Mouse (Mus musculus) forelimb bud, embryonic 11.5 days (tissue): Measurements from ENCODE around the gene Mast3.
"Not testable (repeated sequence)": the region's sequence is repeated elsewhere in the genome, so short reads cannot be mapped to it uniquely, and the experiment has no call there.

Experiments used
- DNase-seq: peaks from one replicate; pipeline ENCODE4 v3.0.0-alpha.2; 2012; ENCODE audit warnings: low read depth, low spot score

Gene Mast3

GRCm38 (mm10) chr8:70834071-70834470, 29.2 kb upstream of the Mast3 start:
- DNase-seq, result no peak

- DNase-seq, result no peak
These were observed 28.7 kb upstream of the Mast3 start for GRCm38 (mm10) chr8:70833520-70833919.

DNA sequence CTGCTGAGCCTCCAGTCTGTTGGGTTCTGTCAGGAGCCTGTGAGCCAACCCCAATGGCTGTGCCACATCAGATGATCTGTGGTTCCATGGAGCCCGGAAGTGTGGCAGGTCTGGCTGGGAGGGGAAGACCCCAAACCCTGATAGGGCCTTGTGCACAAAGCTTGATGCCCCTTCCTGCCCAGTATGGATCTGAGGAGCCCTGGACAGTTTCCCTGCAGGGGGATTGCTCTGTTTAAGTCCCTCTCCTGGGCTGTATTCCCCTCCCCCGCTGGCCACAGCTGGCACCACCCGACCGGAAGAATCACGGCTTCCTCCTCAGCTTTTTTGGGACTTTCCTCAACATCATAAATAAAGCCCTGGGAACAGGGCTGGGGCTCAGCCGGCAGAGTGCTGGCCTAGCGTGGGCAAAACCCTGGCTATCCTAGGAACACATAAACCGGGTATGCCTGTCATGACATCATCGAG, 28.2 kb upstream of the Mast3 start:
- no peak for DNase-seq

DNA sequence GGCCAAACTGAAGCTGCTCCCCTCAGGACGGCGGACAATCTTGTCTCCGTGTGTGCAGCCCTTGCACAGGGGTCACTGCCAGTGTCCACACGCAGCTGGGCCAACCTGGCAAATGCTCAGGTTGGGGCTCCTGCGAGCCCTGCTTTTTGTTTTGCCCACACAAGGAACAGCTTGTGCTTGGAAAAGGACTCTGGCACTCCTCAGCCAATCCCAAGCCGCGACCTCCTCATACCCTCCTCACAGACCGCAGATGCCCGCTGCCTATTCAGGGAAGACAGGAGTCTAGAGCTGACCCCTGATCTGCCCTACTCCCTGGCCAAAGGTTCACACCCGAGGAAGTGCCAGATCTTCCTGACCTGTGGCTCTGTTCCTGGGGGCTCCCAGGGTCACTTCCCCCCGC, 27.5 kb upstream of the Mast3 start:
- no peak for DNase-seq

- DNase-seq, result no peak
These were observed 26.7 kb upstream of the Mast3 start for GRCm38 (mm10) chr8:70831517-70831916.

DNA sequence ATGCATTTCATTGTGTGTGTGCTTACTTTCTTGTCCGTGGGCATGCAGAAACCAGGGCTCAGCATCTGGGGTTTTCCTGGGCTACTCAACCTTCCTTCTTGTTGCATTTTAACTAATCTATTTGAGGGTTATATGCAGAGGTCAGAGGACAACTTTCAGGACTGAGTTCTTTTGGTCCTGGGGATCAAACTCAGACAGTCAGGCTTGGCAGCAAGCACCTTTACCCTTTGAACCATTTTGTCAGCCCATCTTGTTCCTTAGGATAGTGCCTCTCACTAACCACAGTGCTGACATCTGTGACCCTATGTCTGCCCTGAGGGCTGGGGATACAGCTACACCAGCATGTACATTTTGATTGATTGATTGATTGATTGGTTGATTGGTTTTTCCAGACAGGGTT, 22.9 kb upstream of the Mast3 start:
- no peak for DNase-seq

GRCm38 (mm10) chr8:70827010-70827409, 22.2 kb upstream of the Mast3 start:
- DNase-seq, result no peak

GRCm38 (mm10) chr8:70825816-70826215, 21.0 kb upstream of the Mast3 start:
- DNase-seq, result no peak

- no peak for DNase-seq
These were observed 18.9 kb upstream of the Mast3 start for GRCm38 (mm10) chr8:70823802-70824201.

DNA sequence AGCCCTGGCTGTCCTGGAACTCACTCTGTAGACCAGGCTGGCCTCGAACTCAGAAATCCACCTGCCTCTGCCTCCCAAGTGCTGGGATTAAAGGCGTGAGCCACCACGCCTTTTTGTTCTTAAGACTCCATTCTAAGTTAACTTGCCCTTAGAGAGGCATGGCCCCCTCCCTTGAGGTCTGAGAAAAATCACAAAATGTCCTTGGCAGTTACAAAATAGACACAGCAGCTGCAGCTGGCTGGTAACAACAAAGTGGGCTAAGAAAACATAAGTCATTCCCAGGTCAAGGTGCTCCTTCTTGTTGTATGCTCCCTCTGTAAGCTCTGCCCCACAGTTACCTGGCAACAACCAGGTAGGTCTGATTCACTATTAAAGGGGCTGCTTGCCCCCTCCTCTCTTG, 17.7 kb upstream of the Mast3 start:
- not testable (repeated sequence) for DNase-seq

DNA sequence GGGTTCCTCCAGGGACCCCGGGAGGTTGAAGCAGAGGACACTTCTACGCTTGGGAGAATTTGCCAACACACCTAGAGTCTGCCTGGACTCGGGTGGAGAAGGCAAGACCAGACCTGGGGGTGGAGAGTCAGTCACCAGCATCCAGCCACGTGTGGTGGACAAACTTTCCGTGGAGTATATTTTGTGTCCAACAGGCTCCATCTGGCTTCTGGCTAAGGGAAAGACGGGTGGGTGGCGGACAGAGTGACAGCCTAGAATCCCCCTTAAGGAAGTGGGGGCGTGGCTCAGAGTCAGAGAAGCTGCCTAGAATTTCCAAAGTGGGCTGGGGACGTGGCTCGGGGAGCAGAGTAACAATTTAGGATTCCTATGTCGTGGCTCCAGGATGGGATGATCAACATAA, 17.1 kb upstream of the Mast3 start:
- no peak for DNase-seq

GRCm38 (mm10) chr8:70821399-70821962, 16.6 kb upstream of the Mast3 start:
- DNase-seq, result peak; percentile 79

DNA sequence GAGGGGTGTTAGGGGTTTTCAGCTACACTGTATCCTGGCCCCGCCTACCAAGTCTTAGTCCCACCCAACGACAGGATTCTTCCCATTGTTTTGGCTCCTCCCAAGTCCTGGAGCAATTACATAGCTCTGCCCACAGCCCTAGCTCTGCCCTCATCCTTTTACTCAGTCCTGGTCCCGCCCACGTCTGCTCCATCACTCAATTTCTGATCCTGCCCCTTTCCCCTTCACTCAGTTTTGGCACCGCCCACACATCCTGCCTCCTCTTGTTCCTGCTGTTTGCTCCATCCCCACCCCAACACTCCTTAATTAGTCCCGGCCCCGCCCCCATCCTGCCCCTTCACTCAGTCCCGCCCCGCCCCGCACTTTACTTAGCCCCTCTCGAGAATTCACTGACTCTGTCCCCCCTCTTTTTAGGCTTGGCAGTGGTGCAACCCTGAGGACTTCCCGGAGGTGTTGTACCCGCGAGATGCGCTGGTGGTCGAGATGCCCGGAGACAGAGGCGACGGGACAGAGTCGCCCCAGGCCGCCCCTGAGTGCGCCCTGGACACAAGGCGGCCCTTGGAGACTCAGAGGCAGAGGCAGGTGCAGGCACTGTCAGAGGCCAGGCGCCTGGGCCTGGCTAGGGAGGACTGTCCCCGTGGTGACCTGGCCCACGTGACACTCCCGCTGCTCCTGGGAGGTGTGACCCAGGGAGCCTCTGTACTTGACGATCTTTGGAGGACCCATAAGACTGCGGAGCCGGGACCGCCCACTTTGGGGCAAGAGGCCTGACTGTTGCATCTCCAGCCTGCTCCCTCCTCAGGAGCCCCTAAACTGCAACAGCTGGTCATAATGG, 15.5 kb upstream of the Mast3 start:
- peak; percentile 62 for DNase-seq

- no peak for DNase-seq
These were observed 11.8 kb upstream of the Mast3 start for GRCm38 (mm10) chr8:70816679-70817078.

- DNase-seq, result no peak
These were observed 8.0 kb upstream of the Mast3 start for GRCm38 (mm10) chr8:70812885-70813284.

GRCm38 (mm10) chr8:70812055-70812454, 7.2 kb upstream of the Mast3 start:
- DNase-seq, result no peak

DNA sequence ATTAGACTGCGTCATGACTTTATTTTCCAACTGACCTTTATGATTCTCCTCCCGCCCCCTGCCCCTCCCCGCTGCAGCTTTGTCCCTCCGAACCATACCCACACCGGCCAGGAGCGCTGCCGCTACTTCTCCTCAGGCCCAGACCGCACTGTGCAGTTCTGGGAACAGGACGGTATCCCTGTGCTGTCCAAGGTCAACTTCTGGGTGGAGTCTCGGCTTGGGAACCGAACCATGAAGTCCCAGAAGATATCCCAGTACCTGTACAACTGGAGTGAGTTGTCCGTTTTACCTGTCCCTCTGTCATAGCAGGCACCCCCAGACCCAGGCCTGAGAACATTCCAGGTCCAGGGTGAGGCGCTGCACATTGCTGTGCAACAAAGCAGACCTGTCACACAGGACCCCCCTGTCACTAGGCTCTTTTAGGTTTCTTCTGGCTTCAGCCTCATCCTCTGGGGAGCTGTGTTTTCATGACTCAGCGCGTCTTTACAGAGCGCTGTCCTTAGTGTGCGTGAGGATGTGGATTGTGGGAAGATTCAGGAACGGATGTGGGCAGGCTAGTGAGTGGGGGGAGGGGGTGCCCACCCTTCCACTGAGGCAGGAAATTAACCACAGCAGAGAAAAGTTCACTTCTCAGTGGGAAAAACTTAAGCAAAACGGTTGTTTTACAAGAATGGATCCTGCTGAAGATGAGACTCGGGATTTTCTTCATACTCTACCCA, 6.3 kb upstream of the Mast3 start:
- no peak for DNase-seq

- DNase-seq, result no peak
These were observed 4.3 kb upstream of the Mast3 start for GRCm38 (mm10) chr8:70808955-70809701.

GRCm38 (mm10) chr8:70808239-70808638, 3.4 kb upstream of the Mast3 start, which contains the start of gene Il12rb1:
Il12rb1 (plus strand) TSS chr8:70808449.
- no peak for DNase-seq

DNA sequence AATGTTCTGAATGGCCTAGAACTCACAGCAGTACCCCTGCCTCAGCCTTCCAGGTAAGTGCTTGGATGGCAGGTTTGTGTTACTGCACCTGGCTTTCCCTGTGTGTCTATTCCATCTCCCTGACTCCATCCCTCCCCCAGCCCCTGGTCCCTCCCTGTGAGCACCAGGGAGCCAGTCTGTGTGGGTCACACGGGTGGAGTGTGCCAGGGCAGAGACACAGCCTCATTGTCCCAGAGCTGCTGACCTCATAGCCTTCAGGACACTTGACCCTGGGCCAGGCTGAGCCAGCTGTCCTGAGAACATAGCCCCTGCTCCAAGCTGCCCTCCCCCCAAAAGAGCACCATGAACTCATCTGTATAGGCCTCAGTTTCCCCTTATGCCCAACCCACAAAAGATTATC, 2.5 kb upstream of the Mast3 start:
- DNase-seq, result no peak

DNA sequence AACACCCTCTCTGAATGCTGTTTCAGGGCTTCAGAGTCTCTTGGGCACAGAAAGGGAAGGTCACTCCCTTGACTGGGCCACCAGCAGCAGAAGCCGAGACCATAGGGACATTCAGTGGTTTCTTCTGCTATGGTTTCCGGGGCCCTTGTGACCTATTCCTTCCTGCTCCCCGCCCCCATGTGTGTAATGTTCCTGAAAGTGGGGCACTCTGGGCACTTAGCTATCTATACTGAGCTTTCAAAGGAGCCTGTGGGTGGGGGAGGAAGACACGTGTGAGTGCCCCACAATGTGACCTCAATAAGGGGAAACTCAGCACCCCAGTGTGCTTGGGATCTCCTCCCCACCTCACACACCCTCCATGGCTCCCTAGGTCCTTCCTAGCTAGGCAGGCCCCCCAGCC, 1.7 kb upstream of the Mast3 start:
- no peak for DNase-seq
